Mouse (Mus musculus): Measurements from ENCODE around the gene Grip2. TPM values are rescaled to one million over a fixed set of nuclear protein-coding genes. Genes with fewer than 3 reads are reported as not detected.

Grip2 gene
- 0.27 and 0.33 TPM in 2 replicates for polyA plus RNA-seq (2014; fragmentation: Nextera tagmentation; extraction: Ambion mirVana)

DNA sequence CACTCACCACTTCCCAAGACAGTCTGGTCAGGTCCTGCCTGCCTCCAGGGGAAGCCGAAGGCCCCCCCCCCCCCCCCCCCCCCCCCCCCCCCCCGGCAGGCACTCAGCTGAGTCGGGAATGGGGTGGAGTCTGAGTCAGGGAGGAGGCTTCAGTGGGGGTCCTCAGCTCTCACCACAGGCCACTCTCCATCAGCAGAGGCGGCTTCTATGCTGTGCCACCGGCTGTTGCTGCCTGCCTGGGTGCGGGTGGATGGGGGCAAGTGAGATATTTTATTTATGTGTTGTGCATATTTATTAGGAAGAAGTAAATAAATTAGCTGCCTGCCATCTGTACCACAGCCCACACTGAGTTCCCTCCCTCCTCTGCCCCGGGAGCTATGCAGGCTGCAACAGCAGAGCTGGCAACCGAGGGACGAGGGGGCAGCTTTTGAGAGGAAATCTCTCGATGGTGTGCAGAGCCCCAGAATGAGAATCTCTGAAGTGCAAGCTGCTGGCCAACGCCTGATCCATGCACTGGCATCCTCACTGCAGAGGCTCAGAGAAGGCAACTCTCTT lies at the start of gene Grip2:
Gene Grip2 (minus strand): TSS at position 235 of the 555 bp plus-strand sequence.
- Histone ChIP-seq H3K4me2 (replicated peaks; ENCODE audit: low read depth, low read length) (no peak within 1 kb of the TSS), H3K4me1 (ENCODE audit: control insufficient read depth, insufficient read depth, low read length) (no peaks in the 10 kb centered on the region), H3K27me3 (ENCODE audit: control insufficient read depth, insufficient read depth, low read length) (no peaks in the 10 kb centered on the region), H3K9ac (replicated peaks; ENCODE audit: low read depth, low read length) (no peak within 1 kb of the TSS), H3K27ac (ENCODE audit: low read length) (no peak within 1 kb of the TSS), H3K36me3 (ENCODE audit: control insufficient read depth, insufficient read depth, low read length) (no peaks in the 10 kb centered on the region), H3K9me3 (ENCODE audit: control insufficient read depth, low read depth, low read length) (no peaks in the 10 kb centered on the region), H3K4me3 (ENCODE audit: low read depth, low read length) (no peak within 1 kb of the TSS)
- ATAC-seq (ENCODE audit: insufficient number of reproducible peaks, insufficient read depth, low FRiP score, low read depth) = no peak
- 52% methylated on average over 9 of the region's 11 CpGs for WGBS

- H3K27me3 ChIP-seq (ENCODE audit: control insufficient read depth, insufficient read depth, low read length) = no peaks in the 10 kb centered on the region
- H3K36me3 ChIP-seq (ENCODE audit: control insufficient read depth, insufficient read depth, low read length) = no peaks in the 10 kb centered on the region
- no peak overlapping the region for H3K9ac ChIP-seq (replicated peaks; ENCODE audit: low read depth, low read length)
- no peaks in the 10 kb centered on the region for H3K9me3 ChIP-seq (ENCODE audit: control insufficient read depth, low read depth, low read length)
- ATAC-seq (ENCODE audit: insufficient number of reproducible peaks, insufficient read depth, low FRiP score, low read depth) = no peak
- no peak overlapping the region for H3K4me3 ChIP-seq (ENCODE audit: low read depth, low read length)
- no peak overlapping the region for H3K27ac ChIP-seq (ENCODE audit: low read length)
- WGBS = 60% methylated on average over 2 of the region's 2 CpGs
- no peak overlapping the region for H3K4me2 ChIP-seq (replicated peaks; ENCODE audit: low read depth, low read length)
- H3K4me1 ChIP-seq (ENCODE audit: control insufficient read depth, insufficient read depth, low read length) = no peaks in the 10 kb centered on the region
These were observed 45.7 kb upstream of the Grip2 start for GRCm38 (mm10) chr6:91872781-91873180.

GRCm38 (mm10) chr6:91868091-91868490 lies 41.0 kb upstream of the Grip2 start:
- H3K4me1 ChIP-seq (ENCODE audit: control insufficient read depth, insufficient read depth, low read length) = no peaks in the 10 kb centered on the region
- no peak for ATAC-seq (ENCODE audit: insufficient number of reproducible peaks, insufficient read depth, low FRiP score, low read depth)
- H3K4me3 ChIP-seq (ENCODE audit: low read depth, low read length) = no peak overlapping the region
- 92% methylated on average over 5 of the region's 5 CpGs for WGBS
- no peaks in the 10 kb centered on the region for H3K27me3 ChIP-seq (ENCODE audit: control insufficient read depth, insufficient read depth, low read length)
- no peaks in the 10 kb centered on the region for H3K36me3 ChIP-seq (ENCODE audit: control insufficient read depth, insufficient read depth, low read length)
- no peak overlapping the region for H3K4me2 ChIP-seq (replicated peaks; ENCODE audit: low read depth, low read length)
- H3K9ac ChIP-seq (replicated peaks; ENCODE audit: low read depth, low read length) = no peak overlapping the region
- no peak overlapping the region for H3K27ac ChIP-seq (ENCODE audit: low read length)
- H3K9me3 ChIP-seq (ENCODE audit: control insufficient read depth, low read depth, low read length) = no peaks in the 10 kb centered on the region

DNA sequence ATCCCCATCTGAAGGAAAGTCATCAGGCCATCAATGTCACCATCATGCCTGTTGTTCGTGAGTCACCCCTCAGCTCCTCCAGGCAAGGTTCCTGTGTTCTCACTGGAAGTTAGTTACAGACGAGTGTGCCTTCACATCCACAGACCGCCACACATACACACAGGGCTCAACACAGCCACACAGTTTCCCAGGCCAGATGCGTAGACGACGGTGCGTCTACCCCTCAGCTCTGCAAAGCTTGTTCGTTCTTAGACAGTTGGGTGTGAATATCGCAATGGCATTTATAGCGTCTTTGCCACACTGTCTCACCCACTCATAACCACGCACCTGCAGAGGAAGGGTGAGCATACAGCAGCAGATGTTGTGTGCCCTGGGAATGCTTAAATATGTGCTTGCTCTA lies 38.6 kb upstream of the Grip2 start:
- ATAC-seq (ENCODE audit: insufficient number of reproducible peaks, insufficient read depth, low FRiP score, low read depth) = no peak
- H3K9ac ChIP-seq (replicated peaks; ENCODE audit: low read depth, low read length) = no peak overlapping the region
- H3K4me2 ChIP-seq (replicated peaks; ENCODE audit: low read depth, low read length) = no peak overlapping the region
- H3K4me3 ChIP-seq (ENCODE audit: low read depth, low read length) = no peak overlapping the region
- 81% methylated on average over 11 of the region's 11 CpGs for whole genome bisulfite sequencing
- no peaks in the 10 kb centered on the region for H3K9me3 ChIP-seq (ENCODE audit: control insufficient read depth, low read depth, low read length)
- H3K4me1 ChIP-seq (ENCODE audit: control insufficient read depth, insufficient read depth, low read length) = no peaks in the 10 kb centered on the region
- H3K27me3 ChIP-seq (ENCODE audit: control insufficient read depth, insufficient read depth, low read length) = no peaks in the 10 kb centered on the region
- H3K36me3 ChIP-seq (ENCODE audit: control insufficient read depth, insufficient read depth, low read length) = no peaks in the 10 kb centered on the region
- H3K27ac ChIP-seq (ENCODE audit: low read length) = no peak overlapping the region

- H3K36me3 ChIP-seq (ENCODE audit: control insufficient read depth, insufficient read depth, low read length) = no peaks in the 10 kb centered on the region
- H3K9me3 ChIP-seq (ENCODE audit: control insufficient read depth, low read depth, low read length) = no peaks in the 10 kb centered on the region
- H3K4me1 ChIP-seq (ENCODE audit: control insufficient read depth, insufficient read depth, low read length) = no peaks in the 10 kb centered on the region
- no peak overlapping the region for H3K27ac ChIP-seq (ENCODE audit: low read length)
- no peak overlapping the region for H3K4me3 ChIP-seq (ENCODE audit: low read depth, low read length)
- no peak overlapping the region for H3K4me2 ChIP-seq (replicated peaks; ENCODE audit: low read depth, low read length)
- H3K27me3 ChIP-seq (ENCODE audit: control insufficient read depth, insufficient read depth, low read length) = no peaks in the 10 kb centered on the region
- 82% methylated on average over 5 of the region's 5 CpGs for WGBS
- ATAC-seq (ENCODE audit: insufficient number of reproducible peaks, insufficient read depth, low FRiP score, low read depth) = no peak
- H3K9ac ChIP-seq (replicated peaks; ENCODE audit: low read depth, low read length) = no peak overlapping the region
These were observed 37.5 kb upstream of the Grip2 start for GRCm38 (mm10) chr6:91864595-91864994.

DNA sequence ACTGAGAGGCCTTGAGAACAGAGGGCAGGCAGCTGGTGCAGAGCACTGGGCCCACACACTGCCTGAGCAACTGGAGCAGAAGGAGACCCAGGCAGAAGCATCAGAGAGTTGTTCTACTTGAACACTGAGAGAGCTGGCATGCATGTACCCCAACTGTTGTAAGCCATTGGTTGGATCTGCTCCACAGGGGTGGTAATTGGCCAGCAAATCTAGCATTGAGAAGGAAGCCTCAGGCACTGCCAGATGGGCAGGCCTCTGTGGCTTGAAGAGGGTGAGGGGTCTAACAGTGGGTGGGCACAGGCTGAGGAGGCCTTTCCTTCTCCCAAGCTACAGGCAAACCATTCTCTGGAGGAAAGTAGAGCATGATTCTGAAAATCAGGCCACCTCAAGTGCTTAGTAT lies 35.8 kb upstream of the Grip2 start:
- Histone ChIP-seq H3K9ac (replicated peaks; ENCODE audit: low read depth, low read length) (no peak overlapping the region), H3K9me3 (ENCODE audit: control insufficient read depth, low read depth, low read length) (no peaks in the 10 kb centered on the region), H3K36me3 (ENCODE audit: control insufficient read depth, insufficient read depth, low read length) (no peaks in the 10 kb centered on the region), H3K27me3 (ENCODE audit: control insufficient read depth, insufficient read depth, low read length) (no peaks in the 10 kb centered on the region), H3K4me2 (replicated peaks; ENCODE audit: low read depth, low read length) (no peak overlapping the region), H3K4me1 (ENCODE audit: control insufficient read depth, insufficient read depth, low read length) (no peaks in the 10 kb centered on the region), H3K27ac (ENCODE audit: low read length) (no peak overlapping the region), H3K4me3 (ENCODE audit: low read depth, low read length) (no peak overlapping the region)
- no peak for ATAC-seq (ENCODE audit: insufficient number of reproducible peaks, insufficient read depth, low FRiP score, low read depth)

- no peaks in the 10 kb centered on the region for H3K9me3 ChIP-seq (ENCODE audit: control insufficient read depth, low read depth, low read length)
- no peaks in the 10 kb centered on the region for H3K4me1 ChIP-seq (ENCODE audit: control insufficient read depth, insufficient read depth, low read length)
- H3K27me3 ChIP-seq (ENCODE audit: control insufficient read depth, insufficient read depth, low read length) = no peaks in the 10 kb centered on the region
- H3K4me2 ChIP-seq (replicated peaks; ENCODE audit: low read depth, low read length) = no peak overlapping the region
- no peak overlapping the region for H3K9ac ChIP-seq (replicated peaks; ENCODE audit: low read depth, low read length)
- no peak for ATAC-seq (ENCODE audit: insufficient number of reproducible peaks, insufficient read depth, low FRiP score, low read depth)
- H3K4me3 ChIP-seq (ENCODE audit: low read depth, low read length) = no peak overlapping the region
- no peak overlapping the region for H3K27ac ChIP-seq (ENCODE audit: low read length)
- H3K36me3 ChIP-seq (ENCODE audit: control insufficient read depth, insufficient read depth, low read length) = no peaks in the 10 kb centered on the region
- WGBS = 63% methylated on average over 5 of the region's 5 CpGs
These were observed 31.3 kb upstream of the Grip2 start for GRCm38 (mm10) chr6:91858339-91858738.

DNA sequence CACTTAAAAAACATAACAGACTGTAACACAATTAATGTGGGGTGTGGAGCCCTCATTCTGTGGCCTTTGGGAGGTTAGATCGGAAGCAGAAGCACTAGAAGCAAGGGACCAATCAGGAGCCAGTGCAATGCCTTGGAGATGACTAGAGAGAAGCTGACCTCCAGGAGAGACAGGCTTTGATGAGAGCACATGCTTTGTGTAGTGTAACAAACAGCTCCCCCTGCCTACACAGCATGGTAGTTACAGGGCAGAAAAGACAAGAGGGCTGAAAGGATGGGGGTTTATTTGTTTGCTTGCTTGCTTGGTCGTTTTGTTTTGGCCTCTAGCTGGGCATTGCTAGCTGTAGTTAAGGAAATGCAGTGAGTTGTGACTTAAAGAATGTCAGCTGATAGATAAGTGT lies 25.5 kb upstream of the Grip2 start:
- no peaks in the 10 kb centered on the region for H3K36me3 ChIP-seq (ENCODE audit: control insufficient read depth, insufficient read depth, low read length)
- H3K4me1 ChIP-seq (ENCODE audit: control insufficient read depth, insufficient read depth, low read length) = no peaks in the 10 kb centered on the region
- H3K27ac ChIP-seq (ENCODE audit: low read length) = no peak overlapping the region
- no peak for ATAC-seq (ENCODE audit: insufficient number of reproducible peaks, insufficient read depth, low FRiP score, low read depth)
- no peaks in the 10 kb centered on the region for H3K27me3 ChIP-seq (ENCODE audit: control insufficient read depth, insufficient read depth, low read length)
- H3K9ac ChIP-seq (replicated peaks; ENCODE audit: low read depth, low read length) = no peak overlapping the region
- 19% methylated on average over 2 of the region's 2 CpGs for WGBS
- no peak overlapping the region for H3K4me3 ChIP-seq (ENCODE audit: low read depth, low read length)
- no peak overlapping the region for H3K4me2 ChIP-seq (replicated peaks; ENCODE audit: low read depth, low read length)
- no peaks in the 10 kb centered on the region for H3K9me3 ChIP-seq (ENCODE audit: control insufficient read depth, low read depth, low read length)

GRCm38 (mm10) chr6:91843628-91844153 lies 16.6 kb upstream of the Grip2 start:
- Histone ChIP-seq H3K36me3 (ENCODE audit: control insufficient read depth, insufficient read depth, low read length) (no peaks in the 10 kb centered on the region), H3K9ac (replicated peaks; ENCODE audit: low read depth, low read length) (no peak overlapping the region), H3K9me3 (ENCODE audit: control insufficient read depth, low read depth, low read length) (no peaks in the 10 kb centered on the region), H3K4me2 (replicated peaks; ENCODE audit: low read depth, low read length) (peak overlapping the region; percentile 88), H3K27me3 (ENCODE audit: control insufficient read depth, insufficient read depth, low read length) (peaks cover 37% of the 10 kb centered on the region), H3K4me1 (ENCODE audit: control insufficient read depth, insufficient read depth, low read length) (no peaks in the 10 kb centered on the region; the same call in 1 of the 2 replicates), H3K27ac (ENCODE audit: low read length) (no peak overlapping the region), H3K4me3 (ENCODE audit: low read depth, low read length) (peak overlapping the region; percentile 31)
- ATAC-seq (ENCODE audit: insufficient number of reproducible peaks, insufficient read depth, low FRiP score, low read depth) = no peak
- 5% methylated on average over 54 of the region's 69 CpGs for WGBS

Measured in stomach, embryonic 14.5 days (tissue).